Mouse (Mus musculus): Measurements from ENCODE around the gene Gfpt2. TPM values are rescaled to one million over a fixed set of nuclear protein-coding genes. Genes with fewer than 3 reads are reported as not detected.
"Not testable (repeated sequence)": the region's sequence is repeated elsewhere in the genome, so short reads cannot be mapped to it uniquely, and the experiment has no call there.

Gfpt2 gene
- 0.19 to 1.8 TPM (median 0.49 TPM) in 3 replicates for total RNA-seq (2017)

DNA sequence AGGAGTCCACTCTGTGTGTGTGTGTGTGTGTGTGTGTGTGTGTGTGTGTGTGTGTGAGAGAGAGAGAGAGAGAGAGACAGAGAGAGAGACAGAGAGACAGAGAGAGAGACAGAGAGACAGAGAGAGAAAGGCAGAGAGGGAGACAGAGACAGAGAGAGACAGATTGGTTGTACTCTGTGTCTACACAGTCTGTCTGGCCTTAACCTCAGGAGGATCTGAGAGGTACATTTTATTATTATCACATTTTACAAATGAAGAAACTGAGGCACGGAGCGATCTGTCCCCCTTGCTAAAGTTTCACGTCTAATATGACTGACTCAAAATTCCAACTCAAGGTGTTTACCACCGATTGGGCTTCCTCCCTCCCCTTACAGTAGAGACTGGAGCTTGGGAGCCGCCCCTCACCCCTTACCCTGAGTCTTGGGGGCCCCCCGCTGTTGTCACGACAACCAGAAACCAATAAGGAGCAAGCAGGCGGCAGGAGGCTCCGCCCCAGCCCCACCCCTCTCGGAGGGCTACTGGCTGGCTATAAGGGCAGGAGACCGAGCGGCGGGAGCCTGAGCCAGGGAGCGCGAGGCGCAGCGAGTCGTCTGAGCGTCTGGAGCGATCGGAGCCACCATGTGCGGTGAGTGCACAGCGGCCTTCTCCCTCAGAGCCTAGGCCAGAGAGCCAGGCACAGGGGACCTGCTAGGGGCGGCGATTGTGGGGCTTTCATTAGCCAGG lies at the start of gene Gfpt2:
Gene Gfpt2, plus strand, starts transcription at position 560 of the 723 bp plus-strand sequence.
- no peak for ATAC-seq (replicated peaks; ENCODE audit: insufficient number of reproducible peaks, low FRiP score, low TSS enrichment, poor library complexity, severe bottlenecking)

DNA sequence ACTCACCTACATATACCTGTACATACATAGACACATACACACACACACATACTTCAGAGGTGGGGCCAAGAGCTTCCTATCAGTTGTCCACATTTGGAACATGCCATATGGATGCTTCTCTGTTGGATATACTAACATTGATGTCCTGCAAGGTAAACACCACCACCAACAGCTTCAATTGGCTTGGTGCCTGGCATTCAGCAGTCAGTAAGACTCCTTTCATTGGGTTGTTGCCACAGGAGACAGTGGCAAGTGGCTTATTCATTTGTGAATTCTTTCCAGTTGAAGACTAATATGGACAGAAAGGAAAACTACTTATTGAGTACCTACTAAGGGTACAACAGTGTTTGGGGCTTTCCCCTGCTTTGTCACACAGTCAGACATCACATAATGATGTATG lies 49.0 kb upstream of the Gfpt2 start:
- no peak for ATAC-seq (replicated peaks; ENCODE audit: insufficient number of reproducible peaks, low FRiP score, low TSS enrichment, poor library complexity, severe bottlenecking)

DNA sequence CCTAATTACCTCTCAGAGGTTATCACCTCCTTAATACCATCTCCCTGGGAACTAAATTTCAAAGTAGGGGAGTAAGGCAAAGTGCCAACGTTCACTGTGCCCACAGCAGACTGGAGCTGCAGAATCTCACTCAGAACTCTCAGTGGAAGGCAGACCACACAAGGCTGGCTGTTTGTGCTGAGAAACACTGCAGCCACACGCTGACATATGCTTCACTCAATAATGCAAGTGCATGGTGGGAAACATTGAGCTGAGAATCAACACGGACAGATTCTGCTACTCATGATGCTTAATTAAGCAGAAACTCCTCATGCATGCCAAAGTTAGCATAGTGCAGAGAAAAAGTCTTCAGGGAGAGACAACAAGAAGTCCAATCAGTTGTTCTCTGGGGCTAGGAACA lies 48.1 kb upstream of the Gfpt2 start:
- no peak for ATAC-seq (replicated peaks; ENCODE audit: insufficient number of reproducible peaks, low FRiP score, low TSS enrichment, poor library complexity, severe bottlenecking)

DNA sequence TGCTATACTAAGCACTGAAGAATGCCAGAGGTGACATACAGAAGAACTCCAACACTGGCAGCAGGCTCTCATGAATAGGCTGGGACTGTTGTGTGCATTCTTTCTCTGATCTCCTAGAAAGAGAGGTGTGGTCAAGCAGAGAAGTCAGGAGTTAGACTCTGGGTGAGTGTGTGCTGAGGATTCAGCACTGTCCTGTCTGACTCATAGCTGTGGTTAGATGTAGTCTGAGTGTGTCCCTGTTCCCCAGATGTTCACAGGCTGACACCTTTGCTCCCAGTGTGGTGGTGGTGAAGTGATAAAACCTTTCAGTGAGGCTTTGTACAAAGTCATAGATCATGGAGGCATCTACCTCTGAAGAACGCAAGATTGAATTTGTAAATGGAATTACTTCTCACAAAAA lies 47.2 kb upstream of the Gfpt2 start:
- no peak for ATAC-seq (replicated peaks; ENCODE audit: insufficient number of reproducible peaks, low FRiP score, low TSS enrichment, poor library complexity, severe bottlenecking)

DNA sequence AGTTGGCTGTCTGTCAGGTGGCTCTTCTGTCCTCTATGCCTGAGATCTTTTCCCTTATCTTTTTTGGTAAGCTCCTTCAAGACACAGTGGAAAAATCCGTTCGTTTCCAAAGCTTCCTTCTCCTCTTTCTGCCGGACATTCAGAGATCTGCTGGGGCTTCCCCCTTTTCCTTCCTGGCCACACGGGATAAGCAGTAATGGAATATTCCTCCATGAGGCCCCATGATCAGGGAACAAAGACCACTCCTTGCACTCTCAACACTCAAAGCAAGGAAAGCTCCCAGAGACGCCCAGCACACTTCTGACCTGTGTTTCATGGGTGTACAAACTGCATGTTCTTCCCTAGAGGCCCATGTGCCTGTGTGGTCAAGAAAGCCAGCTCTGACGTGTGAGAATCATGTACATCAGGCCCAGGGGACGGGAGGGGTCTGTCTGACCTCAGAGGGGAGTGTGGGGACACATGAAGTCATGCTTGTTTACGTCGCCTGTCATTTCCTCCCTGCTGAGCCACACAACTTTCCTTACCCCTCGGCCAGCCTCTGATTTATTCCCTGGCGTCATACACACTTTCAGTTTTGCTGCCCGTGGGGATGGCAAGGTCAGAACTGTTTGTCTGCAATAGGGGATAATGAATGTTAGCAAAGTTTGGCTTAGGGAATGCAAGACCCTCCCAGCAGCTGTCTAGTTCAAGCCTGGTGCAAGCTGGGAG lies 38.9 kb upstream of the Gfpt2 start:
- no peak for ATAC-seq (replicated peaks; ENCODE audit: insufficient number of reproducible peaks, low FRiP score, low TSS enrichment, poor library complexity, severe bottlenecking)

DNA sequence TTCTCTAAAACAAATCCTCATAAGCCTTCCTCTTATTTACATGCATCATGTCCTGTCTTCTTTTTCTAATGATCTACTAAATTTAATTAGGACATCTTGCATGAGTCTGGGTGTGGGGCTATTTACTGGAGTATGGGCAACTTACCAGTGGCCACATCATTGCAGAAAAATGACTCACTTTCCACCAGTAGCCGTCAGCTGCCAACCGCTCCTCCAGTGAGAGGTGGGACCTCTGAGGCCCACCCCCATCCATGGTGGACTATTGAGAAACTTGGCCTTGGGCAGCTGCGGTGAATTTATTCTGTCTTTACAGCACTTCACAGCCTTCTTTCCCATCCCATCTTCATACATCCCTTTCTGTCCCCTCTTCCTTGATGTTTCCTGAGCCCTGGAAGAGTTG lies 35.9 kb upstream of the Gfpt2 start:
- ATAC-seq (replicated peaks; ENCODE audit: insufficient number of reproducible peaks, low FRiP score, low TSS enrichment, poor library complexity, severe bottlenecking): no peak

DNA sequence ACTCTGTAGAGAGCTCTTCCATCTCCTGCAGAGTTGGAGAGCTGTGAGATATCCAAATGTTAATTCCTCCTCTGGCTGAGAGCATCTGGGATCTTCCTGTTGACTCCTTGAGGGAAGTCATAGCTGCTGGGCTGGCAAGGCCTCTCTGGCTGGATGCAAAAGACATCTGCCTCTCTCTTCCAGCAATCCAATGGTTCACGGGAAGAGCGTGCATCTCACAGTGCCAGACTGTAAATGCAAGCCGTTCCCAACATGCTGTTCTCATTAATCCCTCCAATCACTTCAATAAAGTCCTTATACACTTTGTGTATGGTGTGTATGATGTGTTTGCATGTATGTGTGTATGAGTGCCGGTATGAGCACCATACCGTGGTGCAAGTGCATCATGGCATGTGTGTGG lies 32.8 kb upstream of the Gfpt2 start:
- ATAC-seq (replicated peaks; ENCODE audit: insufficient number of reproducible peaks, low FRiP score, low TSS enrichment, poor library complexity, severe bottlenecking): no peak

DNA sequence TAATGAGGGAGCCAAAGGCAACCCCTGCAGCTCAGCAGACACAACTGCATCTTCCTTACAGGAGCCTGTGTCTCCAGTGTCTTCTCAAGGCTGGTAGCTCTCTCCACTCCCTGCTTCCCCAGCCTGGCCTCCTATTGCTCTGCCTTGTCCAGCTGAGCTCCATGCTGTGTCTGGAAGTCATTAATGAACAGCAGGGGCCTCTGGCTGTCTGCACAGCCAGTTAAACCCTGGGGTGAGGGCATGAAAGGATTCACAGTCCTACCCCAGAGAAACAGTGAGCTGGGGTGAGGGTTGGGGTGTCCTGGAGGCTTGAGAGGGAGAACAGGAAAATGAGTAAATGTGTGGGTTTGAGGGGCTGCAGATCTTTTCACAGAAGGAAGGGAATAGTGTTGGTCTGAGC lies 30.4 kb upstream of the Gfpt2 start:
- no peak for ATAC-seq (replicated peaks; ENCODE audit: insufficient number of reproducible peaks, low FRiP score, low TSS enrichment, poor library complexity, severe bottlenecking)

DNA sequence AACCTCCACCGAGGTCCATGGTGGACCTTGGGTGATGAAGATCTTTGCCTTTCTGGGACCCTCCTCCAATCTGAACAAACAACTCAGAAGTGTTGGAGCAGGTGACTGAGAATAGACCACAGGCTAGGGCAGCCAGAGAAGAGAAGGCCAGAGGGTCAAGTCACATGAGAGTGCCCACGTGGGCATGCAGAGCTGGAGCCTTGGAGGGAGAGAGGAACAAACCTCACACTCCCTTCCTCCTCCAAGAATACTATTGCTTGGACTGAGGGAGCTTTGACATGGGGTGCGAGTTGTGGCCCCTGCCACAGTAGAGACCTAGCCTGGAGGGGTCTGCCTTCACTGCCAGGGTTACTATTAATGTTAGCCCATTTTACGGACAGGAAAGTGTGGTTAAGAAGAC lies 30.0 kb upstream of the Gfpt2 start:
- no peak for ATAC-seq (replicated peaks; ENCODE audit: insufficient number of reproducible peaks, low FRiP score, low TSS enrichment, poor library complexity, severe bottlenecking)

DNA sequence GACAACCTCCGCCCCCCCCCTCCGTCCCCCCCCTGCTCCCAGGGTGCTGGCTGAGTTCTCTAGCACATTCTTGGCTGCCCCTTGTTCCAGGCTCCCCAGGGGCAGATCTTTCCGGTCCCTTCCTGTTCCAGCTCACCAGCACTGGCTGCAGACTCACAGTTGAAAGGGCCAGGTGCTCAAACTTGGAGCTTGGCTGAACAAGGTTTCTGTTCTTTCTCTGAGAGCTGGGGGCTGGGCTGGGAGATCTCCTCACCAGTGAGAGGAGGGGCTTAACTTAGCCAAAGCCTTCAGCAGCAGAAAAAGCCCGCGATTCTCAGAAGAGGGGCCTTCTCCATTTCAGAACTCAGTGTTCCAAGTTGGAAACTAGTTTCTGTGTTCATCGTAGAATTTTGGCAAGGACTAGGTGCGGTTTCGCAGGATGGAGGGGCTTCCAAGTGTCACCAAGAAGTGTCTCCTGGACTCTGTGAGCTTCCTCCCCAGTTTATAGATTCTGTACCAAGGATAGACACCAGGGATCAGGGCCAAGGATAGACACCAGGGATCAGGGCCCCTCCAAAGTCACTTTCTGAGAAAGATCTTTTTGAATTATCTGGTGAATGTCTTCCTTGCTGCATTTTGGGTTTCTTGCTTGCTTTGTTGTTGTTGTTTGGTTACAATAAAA lies 29.2 kb upstream of the Gfpt2 start:
- no peak for ATAC-seq (replicated peaks; ENCODE audit: insufficient number of reproducible peaks, low FRiP score, low TSS enrichment, poor library complexity, severe bottlenecking)

DNA sequence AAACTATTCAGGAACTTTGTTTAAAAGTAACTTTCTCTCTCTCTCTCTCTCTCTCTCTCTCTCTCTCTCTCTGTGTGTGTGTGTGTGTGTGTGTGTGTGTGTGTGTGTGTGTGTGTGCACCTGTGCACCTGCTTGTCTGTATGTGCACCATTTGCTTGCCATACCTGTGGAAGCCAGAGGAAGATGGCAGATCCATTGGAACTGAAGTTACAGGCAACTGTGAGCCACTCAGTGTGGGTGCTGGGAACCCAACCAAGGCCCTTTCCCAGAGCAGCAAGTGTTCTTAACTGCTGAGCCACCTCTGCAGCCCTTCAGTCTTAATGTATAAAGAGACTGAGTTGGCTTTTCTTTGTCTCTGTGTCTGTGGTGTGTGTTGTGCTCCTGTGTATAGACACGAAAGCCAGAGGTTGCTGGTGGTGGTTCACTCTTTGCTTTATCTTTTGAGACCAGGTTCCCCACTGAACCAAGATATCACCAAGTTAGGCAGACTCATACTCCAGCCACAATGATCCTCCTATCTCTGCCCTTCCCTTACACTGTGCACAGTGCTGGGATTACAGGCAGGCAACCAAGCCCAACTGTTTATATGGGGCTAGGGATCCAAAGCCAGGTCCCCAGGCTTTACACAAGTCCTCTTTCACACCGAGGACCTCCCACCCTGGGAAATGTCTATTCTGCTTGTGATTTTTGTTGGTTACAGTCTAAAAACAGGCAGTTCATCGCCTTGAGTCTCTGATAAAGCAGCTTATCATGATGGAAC lies 28.4 kb upstream of the Gfpt2 start:
- no peak for ATAC-seq (replicated peaks; ENCODE audit: insufficient number of reproducible peaks, low FRiP score, low TSS enrichment, poor library complexity, severe bottlenecking)

DNA sequence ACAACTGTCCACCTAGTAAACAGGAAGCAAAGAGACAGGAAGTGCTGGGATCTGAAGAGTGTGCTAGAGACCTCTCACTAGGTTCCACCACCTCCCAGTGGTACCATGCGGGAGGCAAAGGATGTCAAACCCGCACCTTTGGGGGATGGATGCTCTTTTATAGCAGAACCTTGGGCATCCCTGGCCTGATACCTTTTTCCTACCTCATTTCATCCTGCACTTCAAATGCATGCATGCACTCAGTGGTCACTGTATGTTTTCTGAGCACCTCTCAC lies 27.9 kb upstream of the Gfpt2 start:
- no peak for ATAC-seq (replicated peaks; ENCODE audit: insufficient number of reproducible peaks, low FRiP score, low TSS enrichment, poor library complexity, severe bottlenecking)

DNA sequence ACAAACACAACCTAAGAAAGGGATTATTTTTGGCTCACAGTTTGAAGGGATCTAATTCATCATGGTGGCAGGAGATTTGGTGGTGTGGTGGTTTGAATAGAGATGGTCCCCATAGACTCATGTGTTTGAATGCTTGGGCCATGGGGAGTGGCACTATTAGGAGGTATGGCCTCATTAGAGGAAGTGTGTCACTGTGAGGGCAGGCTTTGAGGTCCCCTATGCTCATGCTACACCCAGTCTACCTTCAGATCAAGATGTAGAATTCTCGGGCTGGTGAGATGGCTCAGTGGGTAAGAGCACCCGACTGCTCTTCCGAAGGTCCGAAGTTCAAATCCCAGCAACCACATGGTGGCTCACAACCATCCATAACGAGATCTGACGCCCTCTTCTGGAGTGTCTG lies 26.5 kb upstream of the Gfpt2 start:
- not testable (repeated sequence) for ATAC-seq (replicated peaks; ENCODE audit: insufficient number of reproducible peaks, low FRiP score, low TSS enrichment, poor library complexity, severe bottlenecking)

DNA sequence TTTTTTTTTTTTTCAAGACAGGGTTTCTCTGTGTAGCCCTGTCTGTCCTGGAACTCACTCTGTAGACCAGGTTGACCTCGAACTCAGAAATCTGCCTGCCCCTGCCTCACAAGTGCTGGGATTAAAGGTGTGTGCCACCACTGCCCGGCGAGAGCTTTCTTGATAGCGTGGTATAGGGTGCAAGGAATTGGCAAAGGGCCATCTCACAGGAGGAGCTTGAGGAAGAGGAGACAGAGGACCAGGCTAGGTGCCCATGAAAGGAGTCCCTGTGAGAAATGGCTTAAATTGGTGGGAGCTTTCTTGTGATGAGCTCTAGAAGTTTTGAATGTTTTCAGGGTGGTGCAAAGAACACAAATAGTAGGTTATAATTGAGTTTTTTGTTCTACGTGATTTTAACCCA lies 25.2 kb upstream of the Gfpt2 start:
- no peak for ATAC-seq (replicated peaks; ENCODE audit: insufficient number of reproducible peaks, low FRiP score, low TSS enrichment, poor library complexity, severe bottlenecking)

DNA sequence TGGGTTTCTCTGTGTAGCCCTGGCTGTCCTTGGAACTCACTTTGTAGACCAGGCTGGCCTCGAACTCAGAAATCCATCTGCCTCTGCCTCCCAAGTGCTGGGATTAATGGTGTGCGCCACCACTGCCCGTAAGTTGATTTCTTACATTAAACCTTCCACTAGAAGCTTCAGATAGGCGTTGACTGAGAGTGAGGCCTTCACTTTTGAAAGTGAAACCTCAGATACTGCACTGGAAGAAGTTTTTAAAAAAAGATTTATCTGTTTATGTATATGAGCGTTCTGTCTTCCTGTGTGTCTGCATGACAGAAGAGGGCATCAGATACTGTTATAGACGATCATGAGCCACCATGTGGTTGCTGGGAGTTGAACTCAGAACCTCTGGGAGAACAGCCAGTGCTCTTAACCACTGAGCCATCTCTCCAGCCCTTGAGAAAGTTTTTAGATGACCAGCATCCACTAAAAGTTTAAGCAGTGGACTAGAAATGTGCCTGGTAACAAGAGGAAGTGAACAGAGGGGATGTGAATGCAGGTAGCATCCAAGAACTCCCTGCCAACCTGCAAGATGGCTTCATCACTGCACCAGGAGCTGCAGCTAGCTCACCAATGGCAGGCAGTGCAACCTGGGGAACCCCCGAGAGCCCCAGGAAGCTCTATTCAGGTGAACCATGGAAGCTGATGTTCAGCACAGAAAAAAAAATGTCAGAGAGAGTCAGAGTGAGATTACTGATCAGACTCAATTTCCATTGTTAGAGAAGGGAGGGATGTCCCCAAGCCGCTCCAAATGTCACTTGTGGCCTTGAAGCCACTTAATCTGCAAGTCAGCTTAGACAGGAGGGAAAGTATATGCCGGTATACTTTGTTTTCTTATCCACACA lies 23.1 kb upstream of the Gfpt2 start:
- no peak for ATAC-seq (replicated peaks; ENCODE audit: insufficient number of reproducible peaks, low FRiP score, low TSS enrichment, poor library complexity, severe bottlenecking)

DNA sequence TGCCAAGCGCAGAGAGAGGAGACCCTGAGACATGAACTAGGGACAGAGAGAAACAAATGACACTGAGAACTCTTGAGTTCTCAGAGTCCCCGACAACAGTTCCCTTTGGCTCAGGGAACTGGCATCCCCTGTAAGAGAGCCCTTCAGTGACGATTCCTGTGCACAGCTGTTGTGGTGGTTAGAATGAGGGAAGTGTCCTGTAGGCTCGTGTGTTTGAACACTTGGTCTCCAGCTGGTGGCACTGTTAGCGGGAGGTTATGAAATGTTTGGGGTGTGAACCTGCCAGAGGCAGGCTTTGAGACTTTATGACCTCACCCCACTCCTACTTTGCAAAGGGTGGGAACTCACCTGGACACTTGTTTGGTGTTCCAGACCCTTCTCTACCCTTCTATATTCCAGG lies 21.7 kb upstream of the Gfpt2 start:
- no peak for ATAC-seq (replicated peaks; ENCODE audit: insufficient number of reproducible peaks, low FRiP score, low TSS enrichment, poor library complexity, severe bottlenecking)

DNA sequence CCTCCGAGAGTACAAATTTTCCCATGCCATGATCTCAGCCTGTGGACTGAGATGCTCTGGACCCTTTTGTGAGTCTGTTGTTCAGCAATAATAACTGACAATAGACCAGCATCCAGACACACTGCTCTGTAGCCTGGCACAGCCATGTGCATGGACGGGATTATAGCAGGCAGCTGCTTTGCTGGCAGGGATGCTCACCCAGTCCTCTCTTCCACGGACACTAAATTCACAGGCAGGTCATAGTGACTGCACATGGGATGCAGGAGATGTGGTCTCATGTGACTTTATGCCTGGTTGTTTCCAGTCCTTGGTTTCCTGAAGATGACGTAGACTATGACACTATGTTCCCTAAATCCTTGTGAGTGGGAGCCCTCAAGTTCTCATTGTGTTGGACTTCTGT lies 19.1 kb upstream of the Gfpt2 start:
- ATAC-seq (replicated peaks; ENCODE audit: insufficient number of reproducible peaks, low FRiP score, low TSS enrichment, poor library complexity, severe bottlenecking): no peak

DNA sequence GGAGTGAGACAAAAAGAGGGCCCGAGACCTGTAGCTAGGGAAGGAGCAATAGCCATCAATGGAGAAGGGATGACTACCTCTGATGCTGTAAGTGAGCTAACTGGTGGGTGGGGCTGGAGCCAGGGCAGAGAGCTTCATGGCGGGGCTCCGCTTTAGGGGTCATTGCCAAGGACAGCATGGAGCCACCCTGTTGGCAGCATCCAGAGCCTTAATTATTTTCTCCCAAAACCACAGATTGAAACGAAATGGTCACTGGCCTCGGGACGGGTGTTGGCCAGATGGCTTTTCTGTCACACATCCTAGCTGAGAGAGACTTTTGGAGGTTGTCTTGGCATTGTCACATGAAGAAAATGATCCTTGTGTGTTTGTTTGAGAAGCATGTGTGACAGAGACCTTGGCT lies 15.1 kb upstream of the Gfpt2 start:
- ATAC-seq (replicated peaks; ENCODE audit: insufficient number of reproducible peaks, low FRiP score, low TSS enrichment, poor library complexity, severe bottlenecking): no peak
